Mouse (Mus musculus) CH12.LX (cell line): ENCODE data around the gene Gripap1. TPM values are rescaled to one million over a fixed set of nuclear protein-coding genes. Genes with fewer than 3 reads are reported as not detected.
A peak's percentile ranks its signal among the peaks of the same experiment; 100 is the strongest.

Experiments
- DNase-seq: peaks from one replicate; pipeline ENCODE4 v3.0.0-alpha.2; 2013; ENCODE audit errors: extremely low read depth
- H3K27ac ChIP-seq: 2 replicates; pipeline ENCODE4 v1.5.1; 2012; ENCODE audit warnings: low read depth, mild to moderate bottlenecking, control low read depth, moderate library complexity; ENCODE audit not compliant: insufficient read depth
- H3K27me3 ChIP-seq: replicated peaks from 2 replicates; pipeline ENCODE3; 2012; ENCODE audit warnings: inconsistent platforms
- H3K36me3 ChIP-seq, 2 experiments: replicated peaks in 1 of 2; 2 replicates each; pipeline versions ENCODE3 to v1.6.1; 2012; ENCODE audit warnings: inconsistent platforms in 1 of 2, low read length in 1 of 2, mild to moderate bottlenecking in 1 of 2, mixed read lengths in 1 of 2, moderate library complexity in 1 of 2; ENCODE audit not compliant: control insufficient read depth in 1 of 2, insufficient read depth in 1 of 2
- H3K4me1 ChIP-seq, 2 experiments: 2 replicates each; pipeline ENCODE4 v1.6.1; 2012; ENCODE audit warnings: inconsistent platforms in 1 of 2, moderate library complexity in 1 of 2; ENCODE audit not compliant: insufficient read depth in 2 of 2, control insufficient read depth in 1 of 2
- H3K4me2 ChIP-seq: 2 replicates; pipeline ENCODE4 v1.6.1; 2012; ENCODE audit warnings: low read depth, mild to moderate bottlenecking, control low read depth; ENCODE audit not compliant: poor library complexity, insufficient read depth, severe bottlenecking
- H3K4me3 ChIP-seq, 3 experiments: fragments of 150-350 bp in 1 of 3; sonication (generic) in 1 of 3; replicated peaks in 1 of 3; 2 replicates each; pipeline versions ENCODE3 to v1.5.1; 2011 to 2012; ENCODE audit warnings: low read depth in 2 of 3, low read length in 2 of 3, mild to moderate bottlenecking in 2 of 3, moderate library complexity in 2 of 3, control low read depth in 1 of 3, improper control_type of control experiment in 1 of 3, inconsistent platforms in 1 of 3, mixed read lengths in 1 of 3; ENCODE audit not compliant: poor library complexity in 1 of 3
- H3K79me2 ChIP-seq: replicated peaks from 2 replicates; pipeline ENCODE4 v1.6.1; 2012; ENCODE audit warnings: mild to moderate bottlenecking, moderate library complexity; ENCODE audit not compliant: control insufficient read depth, poor library complexity, insufficient read depth, severe bottlenecking; ENCODE audit errors: extremely low read depth
- H3K9ac ChIP-seq: 2 replicates; pipeline ENCODE4 v1.6.1; 2012; ENCODE audit warnings: low read depth, mild to moderate bottlenecking, control low read depth, moderate library complexity; ENCODE audit not compliant: insufficient read depth
- H3K9me3 ChIP-seq: replicated peaks from 2 replicates; pipeline ENCODE3; 2012; ENCODE audit warnings: low read length, inconsistent platforms, mixed read lengths
- BHLHE40 ChIP-seq: IDR thresholded peaks from 2 replicates; pipeline ENCODE4 v1.6.1; 2011; ENCODE audit warnings: mild to moderate bottlenecking, low read depth, low read length, improper control_type of control experiment
- ELF1 ChIP-seq: IDR thresholded peaks from 2 replicates; pipeline ENCODE4 v1.6.1; 2014; ENCODE audit warnings: low read depth, mild to moderate bottlenecking, inconsistent platforms, low read length, improper control_type of control experiment
- EP300 ChIP-seq: IDR thresholded peaks from 2 replicates; pipeline ENCODE4 v1.6.1; 2011; ENCODE audit warnings: low read length, improper control_type of control experiment
- ETS1 ChIP-seq: conservative IDR thresholded peaks from 2 replicates; pipeline ENCODE4 v1.6.1; 2012; ENCODE audit warnings: low read depth, mild to moderate bottlenecking, inconsistent platforms, low read length, improper control_type of control experiment, moderate library complexity
- GABPA ChIP-seq: IDR thresholded peaks from 2 replicates; pipeline ENCODE4 v1.6.1; 2012; ENCODE audit warnings: low read depth, low read length, improper control_type of control experiment, inconsistent platforms; ENCODE audit not compliant: insufficient replicate concordance
- HCFC1 ChIP-seq: IDR thresholded peaks from 2 replicates; pipeline ENCODE4 v1.6.1; 2012; ENCODE audit warnings: low read depth, mild to moderate bottlenecking, inconsistent platforms, low read length, improper control_type of control experiment
- IRF4 ChIP-seq: IDR thresholded peaks from 2 replicates; pipeline ENCODE4 v1.6.1; 2014; ENCODE audit warnings: low read depth, mild to moderate bottlenecking, inconsistent platforms, low read length, improper control_type of control experiment
- MAFK ChIP-seq: IDR thresholded peaks from 2 replicates; pipeline ENCODE4 v1.6.1; 2011; ENCODE audit warnings: low read length, improper control_type of control experiment; ENCODE audit not compliant: insufficient replicate concordance
- MAX ChIP-seq: IDR thresholded peaks from 2 replicates; pipeline ENCODE4 v1.6.1; 2011; ENCODE audit warnings: low read length, improper control_type of control experiment
- MEF2A ChIP-seq: IDR thresholded peaks from 2 replicates; pipeline ENCODE4 v1.6.1; 2014; ENCODE audit warnings: low read depth, mild to moderate bottlenecking, inconsistent platforms, low read length, improper control_type of control experiment, borderline replicate concordance
- MXI1 ChIP-seq: IDR thresholded peaks from 2 replicates; pipeline ENCODE4 v1.6.1; 2011; ENCODE audit warnings: mild to moderate bottlenecking, low read depth, low read length, improper control_type of control experiment
- MYC ChIP-seq: IDR thresholded peaks from 2 replicates; pipeline ENCODE4 v1.6.1; 2011; ENCODE audit warnings: low read depth, mild to moderate bottlenecking, improper control_type of control experiment, low read length
- NELFE ChIP-seq: IDR thresholded peaks from 2 replicates; pipeline ENCODE4 v1.6.1; 2011; ENCODE audit warnings: low read depth, low read length, improper control_type of control experiment
- RAD21 ChIP-seq: IDR thresholded peaks from 2 replicates; pipeline ENCODE4 v1.6.1; 2011; ENCODE audit warnings: low read depth, mild to moderate bottlenecking, low read length, improper control_type of control experiment, moderate library complexity
- RCOR1 ChIP-seq: conservative IDR thresholded peaks from 2 replicates; pipeline ENCODE4 v1.6.1; 2012; ENCODE audit warnings: low read depth, mild to moderate bottlenecking, inconsistent platforms, low read length, improper control_type of control experiment
- SIN3A ChIP-seq: IDR thresholded peaks from 2 replicates; pipeline ENCODE4 v1.6.1; 2012; ENCODE audit warnings: low read length, improper control_type of control experiment, inconsistent platforms
- TCF12 ChIP-seq: IDR thresholded peaks from 2 replicates; pipeline ENCODE4 v1.6.1; 2014; ENCODE audit warnings: low read depth, mild to moderate bottlenecking, inconsistent platforms, low read length, improper control_type of control experiment
- UBTF ChIP-seq: IDR thresholded peaks from 2 replicates; pipeline ENCODE4 v1.6.1; 2012; ENCODE audit warnings: low read depth, mild to moderate bottlenecking, inconsistent platforms, low read length, improper control_type of control experiment, moderate library complexity
- ZC3H11A ChIP-seq: IDR thresholded peaks from 2 replicates; pipeline ENCODE4 v1.6.1; 2012; ENCODE audit warnings: low read depth, mild to moderate bottlenecking, inconsistent platforms, low read length, improper control_type of control experiment
- ZMIZ1 ChIP-seq: IDR thresholded peaks from 2 replicates; pipeline ENCODE4 v1.6.1; 2012; ENCODE audit warnings: low read depth, mild to moderate bottlenecking, inconsistent platforms, low read length, improper control_type of control experiment
- ZNF384 ChIP-seq: IDR thresholded peaks from 2 replicates; pipeline ENCODE4 v1.6.1; 2012; ENCODE audit warnings: low read depth, low read length, improper control_type of control experiment, inconsistent platforms
- dilution Hi-C: fragments of 300-500 bp; cut with MboI; formaldehyde crosslinking; loops from 2 replicates; pipeline ENCODE4 v1.14.3; 2020; ENCODE audit warnings: low sequenced_read_pairs; ENCODE audit not compliant: extremely low pct_unique_long_range_greater_than_20kb, extremely low pct_ligation_motif_present
- in situ Hi-C: fragments of 300-500 bp; cut with MboI; formaldehyde crosslinking; loops from 3 replicates; pipeline ENCODE4 v1.14.3; 2019; ENCODE audit warnings: low sequenced_read_pairs, low pct_ligation_motif_present, low pct_unique_long_range_greater_than_20kb, mixed read lengths
- polyA plus RNA-seq: library from polyadenylated mRNA; unstranded; fragments of >175 nt; gene quantifications from 2 replicates; pipeline ENCODE4 v1.2.1, GENCODE M21; 2012; ENCODE audit warnings: low read depth; ENCODE audit not compliant: insufficient read length
- total RNA-seq, 2 experiments: library from RNA; depleted of rRNA; stranded (reverse); fragments of 300-350 nt in 1 of 2; fragments of >200 nt in 1 of 2; gene quantifications; 2 replicates each; pipeline ENCODE4 v1.2.3; 2012 to 2014

Gene Gripap1
- total and polyA plus RNA-seq, 3 experiments: 15.7 to 49.4 (median 25.5) TPM

- peak overlapping the region; percentile 36 for H3K4me2 ChIP-seq
- H3K4me1 ChIP-seq: peaks cover 5 to 40% of the 10 kb centered on the region in 2 experiments; a peak in 3 of 4 replicates
- H3K9ac ChIP-seq: no peak overlapping the region
- no peaks in the 10 kb centered on the region for H3K9me3 ChIP-seq
- peak overlapping the region; percentile 87 for H3K27ac ChIP-seq
- dilution Hi-C loops: no loop called here
- TF ChIP-seq MYC: peak; percentile 75
- TF ChIP-seq RCOR1: peak; percentile 50; the same call in 1 of the 2 replicates
- TF ChIP-seq UBTF: no peak
- TF ChIP-seq SIN3A: no peak
- 0 out of 2 replicates have a peak, but pooled peaks have one; percentile 35 for TF ChIP-seq TCF12
- TF ChIP-seq BHLHE40: no peak
- no peak for TF ChIP-seq NELFE
- TF ChIP-seq HCFC1: no peak
- peak; percentile 46 for TF ChIP-seq ETS1
- TF ChIP-seq GABPA: no peak
- peak; percentile 35; the same call in 1 of the 2 replicates for TF ChIP-seq MAX
- TF ChIP-seq IRF4: peak; percentile 82
- peak; percentile 82 for TF ChIP-seq EP300
- TF ChIP-seq RAD21: no peak
- TF ChIP-seq MXI1: no peak
- no peak for TF ChIP-seq ZC3H11A
- TF ChIP-seq ZNF384: no peak
- TF ChIP-seq MAFK: no peak; the same call in 1 of the 2 replicates
- TF ChIP-seq MEF2A: peak; percentile 44; the same call in 1 of the 2 replicates
- TF ChIP-seq ELF1: no peak
- in situ Hi-C loops: no loop called here
- H3K36me3 ChIP-seq: no peaks in the 10 kb centered on the region
- peak; percentile 45 for DNase-seq
- H3K79me2 ChIP-seq: no peaks in the 10 kb centered on the region
- no peaks in the 10 kb centered on the region for H3K27me3 ChIP-seq
- no peak overlapping the region for H3K4me3 ChIP-seq
Measured at GRCm38 (mm10) chrX:7744940-7745339, 44.6 kb upstream of the Gripap1 start.

GRCm38 (mm10) chrX:7745429-7745828 lies 44.1 kb upstream of the Gripap1 start:
- Histone ChIP-seq H3K9ac (no peak overlapping the region; the same call in 1 of the 2 replicates), H3K36me3 (no peaks in the 10 kb centered on the region), H3K4me2 (peak overlapping the region; percentile 36), H3K4me3 (no peak overlapping the region), H3K27ac (peak overlapping the region; percentile 87), H3K79me2 (no peaks in the 10 kb centered on the region), H3K27me3 (no peaks in the 10 kb centered on the region), H3K4me1 (peaks cover 5 to 38% of the 10 kb centered on the region in 2 experiments; a peak in 3 of 4 replicates), H3K9me3 (no peaks in the 10 kb centered on the region)
- no peak for TF ChIP-seq ZMIZ1
- TF ChIP-seq ZNF384: no peak
- TF ChIP-seq ELF1: no peak
- no peak for TF ChIP-seq RAD21
- TF ChIP-seq ZC3H11A: no peak
- DNase-seq: no peak
- dilution Hi-C loops: no loop called here
- in situ Hi-C loops: no loop called here
